13 mouse cellular contexts compared by ENCODE assay signal in the genomic region with DNA sequence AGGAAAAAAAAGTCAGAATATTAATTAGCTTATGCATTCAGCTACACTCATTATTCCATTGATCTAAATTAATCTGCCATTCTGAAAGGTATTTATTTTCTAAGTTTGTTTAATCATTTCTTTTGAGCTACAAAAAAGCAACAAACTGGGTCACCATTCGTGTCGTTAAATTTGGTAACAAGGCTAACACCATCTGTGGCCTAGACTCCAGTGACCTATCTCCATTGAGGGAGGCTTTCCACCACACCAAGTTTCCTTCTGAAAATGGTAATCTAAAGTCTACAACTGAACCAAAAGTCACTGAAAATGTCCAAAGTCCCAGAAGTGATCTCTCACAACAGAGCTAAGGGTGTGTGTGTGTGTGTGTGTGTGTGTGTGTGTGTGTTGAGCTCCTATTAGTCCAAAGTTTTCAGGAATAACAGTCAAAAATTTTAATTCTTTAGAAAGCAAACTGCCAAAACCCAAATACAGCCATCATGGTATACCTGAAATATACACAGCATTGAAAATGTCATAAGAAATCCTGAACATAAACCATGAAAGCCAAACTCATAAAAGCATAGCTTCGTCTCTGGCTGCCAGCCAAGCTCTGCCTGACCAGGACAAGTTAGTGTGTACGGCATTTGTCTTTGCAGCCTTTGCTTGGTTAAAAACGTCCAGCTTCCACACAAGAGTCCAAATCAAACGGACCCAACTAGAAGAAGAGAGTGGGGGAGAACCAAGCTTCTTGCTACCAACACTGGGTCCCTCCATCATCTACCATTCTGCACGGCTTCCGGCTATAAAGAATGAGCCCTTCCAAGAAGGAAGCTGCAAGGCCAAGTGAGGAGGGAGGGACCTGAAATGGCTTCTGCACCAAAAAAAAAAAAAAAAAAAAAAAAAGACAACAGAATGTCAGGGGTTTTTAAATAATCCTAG.
DNase-seq lines count a peak whose midpoint lies in the region; ATAC-seq and TF ChIP-seq lines count a peak whose summit lies in the region.
"Had no signal": no experiment of that assay in that cellular context is flagged by ENCODE, and none has a peak within 500 bp of the region (broad histone marks: within the 10 kb centered on the region; RNA-seq: fewer than 3 reads in every experiment).

No protein-coding gene starts in this region.

- no peaks in the 10 kb centered on the region for H3K9me3 ChIP-seq in lung, postnatal 0 days (ENCODE audit: low read length)
- no peaks in the 10 kb centered on the region for H3K9me3 ChIP-seq in kidney, postnatal 0 days (replicated peaks; ENCODE audit: low read length)
- H3K9me3 ChIP-seq in stomach, embryonic 16.5 days (replicated peaks; ENCODE audit: control insufficient read depth, low read length), result no peaks in the 10 kb centered on the region
- H3K9me3 ChIP-seq: G1E; heart, embryonic 15.5 days; hindbrain, embryonic 15.5 days; midbrain, embryonic 13.5 days had no signal

- H3K27ac ChIP-seq in lung, postnatal 0 days (ENCODE audit: low read length), result no peak overlapping the region
- 0 out of 2 replicates have a peak overlapping the region, but pooled peaks have one; percentile 19 for H3K27ac ChIP-seq in kidney, postnatal 0 days
- peak overlapping the region; percentile 46 for H3K27ac ChIP-seq in stomach, embryonic 16.5 days (ENCODE audit: low read length)
- H3K27ac ChIP-seq: heart, embryonic 15.5 days; hindbrain, embryonic 15.5 days; midbrain, embryonic 13.5 days had no signal

- no peak overlapping the region for H3K4me2 ChIP-seq in lung, postnatal 0 days (replicated peaks; ENCODE audit: low read depth, low read length)
- H3K4me2 ChIP-seq in kidney, postnatal 0 days (ENCODE audit: low read length), result no peak overlapping the region
- H3K4me2 ChIP-seq in stomach, embryonic 16.5 days (ENCODE audit: low read depth, low read length), result no peak overlapping the region; the same call in 1 of the 2 replicates
- H3K4me2 ChIP-seq: heart, embryonic 15.5 days; hindbrain, embryonic 15.5 days; midbrain, embryonic 13.5 days had no signal

- 59% methylated on average over 8 of the region's 8 CpGs for WGBS in lung, postnatal 0 days
- 62% methylated on average over 8 of the region's 8 CpGs for WGBS in kidney, postnatal 0 days
- whole genome bisulfite sequencing in stomach, embryonic 16.5 days, result 43% methylated on average over 8 of the region's 8 CpGs

- TF ChIP-seq EP300 in lung, postnatal 0 days (IDR thresholded peaks at IDR 0.05), result no peak

- no peak for ATAC-seq in lung, postnatal 0 days
- no peak for ATAC-seq in kidney, postnatal 0 days (replicated peaks; ENCODE audit: low FRiP score, low read depth)
- ATAC-seq in stomach, embryonic 16.5 days (ENCODE audit: insufficient read depth, low FRiP score), result no peak
- ATAC-seq: midbrain, embryonic 13.5 days had no signal

- no peak overlapping the region for H3K9ac ChIP-seq in lung, postnatal 0 days (replicated peaks; ENCODE audit: low read depth)
- H3K9ac ChIP-seq in kidney, postnatal 0 days (ENCODE audit: low read depth, low read length), result no peak overlapping the region
- H3K9ac ChIP-seq in stomach, embryonic 16.5 days (ENCODE audit: low read length), result no peak overlapping the region
- H3K9ac ChIP-seq: heart, embryonic 15.5 days; hindbrain, embryonic 15.5 days; midbrain, embryonic 13.5 days had no signal

- H3K4me3 ChIP-seq in lung, postnatal 0 days (ENCODE audit: low read depth, low read length), result no peak overlapping the region
- H3K4me3 ChIP-seq in kidney, postnatal 0 days (replicated peaks; ENCODE audit: low read depth, low read length), result no peak overlapping the region
- no peak overlapping the region for H3K4me3 ChIP-seq in stomach, embryonic 16.5 days (replicated peaks; ENCODE audit: low read length)
- H3K4me3 ChIP-seq: heart, embryonic 15.5 days; hindbrain, embryonic 15.5 days; midbrain, embryonic 13.5 days had no signal

- no peaks in the 10 kb centered on the region for H3K36me3 ChIP-seq in lung, postnatal 0 days (ENCODE audit: insufficient read depth, low read length)
- H3K36me3 ChIP-seq in kidney, postnatal 0 days (ENCODE audit: insufficient read depth, low read length), result no peaks in the 10 kb centered on the region
- no peaks in the 10 kb centered on the region for H3K36me3 ChIP-seq in stomach, embryonic 16.5 days (ENCODE audit: control insufficient read depth, insufficient read depth, low read length)
- H3K36me3 ChIP-seq: G1E; heart, embryonic 15.5 days; hindbrain, embryonic 15.5 days; midbrain, embryonic 13.5 days had no signal

- DNase-seq in cerebellum, adult 8-10 months, result peak; percentile 31
- DNase-seq in cerebellum, adult 11-12 months, result no peak
- peak; percentile 19 for DNase-seq in lung, postnatal 10 days
- no peak for DNase-seq in lung, postnatal 0 days (ENCODE audit: low spot score)
- DNase-seq in kidney, postnatal 0 days (ENCODE audit: low spot score), result no peak
- no peak for DNase-seq in spleen, adult 12 weeks (ENCODE audit: low spot score)
- DNase-seq in T-cell, adult 2 months (ENCODE audit: low spot score), result no peak
- DNase-seq: spleen, adult 18-20 months had no signal

- H3K4me1 ChIP-seq in lung, postnatal 0 days (ENCODE audit: insufficient read depth, low read depth, low read length), result no peaks in the 10 kb centered on the region
- H3K4me1 ChIP-seq in kidney, postnatal 0 days (replicated peaks; ENCODE audit: insufficient read depth, low read length), result peaks cover 8% of the 10 kb centered on the region
- H3K4me1 ChIP-seq in stomach, embryonic 16.5 days (ENCODE audit: control insufficient read depth, insufficient read depth, low read length), result peaks cover 14% of the 10 kb centered on the region
- H3K4me1 ChIP-seq: midbrain, embryonic 13.5 days had no signal

- H3K27me3 ChIP-seq in lung, postnatal 0 days (replicated peaks; ENCODE audit: insufficient read depth, low read length), result no peaks in the 10 kb centered on the region
- no peaks in the 10 kb centered on the region for H3K27me3 ChIP-seq in kidney, postnatal 0 days (ENCODE audit: insufficient read depth, low read length)
- no peaks in the 10 kb centered on the region for H3K27me3 ChIP-seq in stomach, embryonic 16.5 days (ENCODE audit: control insufficient read depth, insufficient read depth, low read length)
- H3K27me3 ChIP-seq: heart, embryonic 15.5 days; hindbrain, embryonic 15.5 days had no signal

- TF ChIP-seq CTCF in lung, postnatal 0 days (IDR thresholded peaks at IDR 0.05), result no peak
- TF ChIP-seq CTCF in kidney, postnatal 0 days (IDR thresholded peaks at IDR 0.05; ENCODE audit: low read depth), result no peak

Comparison
In these comparisons a context has a peak if more than half of its experiments do, and no peak if none do; other contexts are left out.
1. DNase-seq: peak in cerebellum, adult 8-10 months (single experiment) and lung, postnatal 10 days (single experiment); none in cerebellum, adult 11-12 months (single experiment), lung, postnatal 0 days (single experiment), kidney, postnatal 0 days (single experiment), spleen, adult 12 weeks (single experiment) and T-cell, adult 2 months (single experiment).